Mouse (Mus musculus) frontal cortex, postnatal 36 days (tissue): Measurements from ENCODE around the gene Dcn.

Source experiments
- DNase-seq, 2 experiments: peaks; one replicate each; pipeline ENCODE4 v3.0.0; 2022; ENCODE audit warnings: low spot score in 2 of 2

Dcn gene

DNA sequence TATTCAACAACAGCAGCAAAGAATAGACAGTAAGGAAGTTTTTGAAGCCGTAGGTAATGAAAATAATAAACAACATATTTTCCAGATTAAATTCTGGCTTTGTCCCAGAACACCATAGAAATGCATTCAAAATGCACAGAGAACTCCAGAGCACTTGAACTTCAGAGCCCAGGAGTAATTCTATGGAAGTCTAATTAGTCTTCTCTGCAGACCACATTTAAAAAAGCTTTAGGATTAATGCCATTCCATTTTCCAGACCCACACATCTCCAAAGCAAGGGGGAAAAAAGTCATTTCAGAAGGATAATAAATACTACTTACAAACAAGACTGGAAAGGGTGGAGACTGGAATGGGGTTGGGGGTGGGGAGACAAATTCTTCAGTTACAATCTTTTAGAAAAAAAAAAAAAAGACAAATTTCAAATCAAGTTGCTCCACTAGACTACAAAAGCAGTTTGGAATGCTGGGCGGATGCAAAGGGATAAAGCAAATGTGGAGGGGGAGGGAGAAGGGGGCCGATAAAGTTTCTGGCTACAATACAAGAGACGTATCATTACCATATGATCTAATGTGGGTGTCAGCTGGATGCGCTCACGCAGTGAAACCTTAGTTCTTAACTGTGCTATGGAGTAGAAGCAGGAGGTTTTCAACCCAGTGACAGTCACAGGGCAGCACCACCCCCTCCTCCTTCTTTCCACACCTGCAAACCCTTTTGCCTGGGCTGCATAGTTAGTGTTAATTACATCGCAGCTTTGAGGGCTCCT is at the start of gene Dcn:
Dcn (plus strand) TSS at position 606 of the 763 bp plus-strand sequence.
- no peak for DNase-seq

DNA sequence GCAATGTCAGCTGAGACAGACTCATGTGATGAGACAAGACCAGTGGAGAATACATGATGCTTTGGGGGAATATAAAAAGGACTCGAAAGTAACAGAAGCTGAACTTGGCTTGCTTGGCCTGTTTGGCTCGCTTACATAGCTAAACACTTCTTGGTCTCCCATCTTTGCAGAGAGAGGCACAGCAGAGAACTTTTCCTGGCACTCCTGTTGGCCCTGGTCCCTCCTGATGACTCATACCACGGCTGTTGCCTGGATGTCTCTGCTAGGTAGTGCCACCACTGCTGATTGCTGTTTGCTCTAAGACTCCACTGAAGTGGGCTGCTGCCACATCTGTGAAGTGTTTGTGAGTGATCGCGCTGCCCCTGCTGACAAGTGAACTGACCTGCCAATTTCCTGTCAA is 42.7 kb upstream of the Dcn start:
- DNase-seq: peak; percentile 49 to 60

DNA sequence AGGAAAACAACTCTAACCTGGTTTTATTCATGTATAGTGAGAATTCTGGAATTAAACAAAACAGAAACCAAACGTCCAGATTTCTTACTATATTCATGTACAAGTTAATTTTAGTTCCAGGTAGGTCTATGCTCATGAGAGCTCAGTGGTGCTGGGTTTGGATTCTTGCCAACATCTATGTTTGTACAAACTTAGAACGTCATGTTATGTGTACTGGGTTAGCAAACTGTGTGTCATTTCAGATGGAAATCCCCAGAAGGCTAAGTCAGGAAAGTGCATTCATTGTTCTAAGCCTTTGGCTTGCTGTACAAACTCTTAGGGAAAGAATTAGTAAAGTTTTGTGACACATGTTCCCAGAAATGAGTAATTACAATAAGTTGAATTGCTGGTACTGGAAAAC is 37.1 kb upstream of the Dcn start:
- no peak for DNase-seq

DNA sequence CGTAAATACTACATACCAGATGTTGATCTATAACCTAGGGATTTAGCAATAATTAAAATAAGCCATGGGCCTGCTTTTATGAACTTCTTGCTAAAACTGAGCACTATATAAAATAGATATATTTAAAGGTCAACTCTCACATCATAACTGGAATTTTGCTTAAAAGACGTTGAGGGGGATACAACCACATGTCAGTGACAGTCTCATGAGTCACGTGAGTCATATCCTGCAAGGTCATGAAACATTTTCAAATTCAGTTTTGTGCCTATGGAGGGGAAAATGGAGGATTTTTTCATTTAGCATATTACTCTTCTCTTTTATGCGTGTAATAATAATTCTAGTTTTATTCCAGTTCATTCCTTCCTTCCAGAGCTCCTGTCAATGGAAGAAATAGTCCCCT is 32.9 kb upstream of the Dcn start:
- no peak for DNase-seq

DNA sequence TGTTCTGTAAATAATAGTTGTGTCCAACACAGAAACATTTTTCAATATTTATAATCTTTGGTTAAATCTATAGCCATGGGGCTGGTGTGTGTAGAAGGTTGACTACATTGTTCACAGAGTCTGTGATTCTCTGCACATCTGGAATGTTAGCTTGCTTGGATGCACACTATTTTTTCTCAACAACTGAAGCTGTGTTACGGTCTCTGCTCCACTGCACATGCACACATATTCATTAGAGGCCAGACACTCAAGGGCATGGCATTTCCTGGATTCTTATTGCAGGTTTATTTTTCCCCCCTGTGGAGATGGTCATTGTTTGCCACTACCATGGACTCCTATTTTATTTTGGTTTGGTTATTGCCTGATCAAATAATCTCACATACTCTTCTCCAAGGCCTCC is 26.5 kb upstream of the Dcn start:
- no peak for DNase-seq

DNA sequence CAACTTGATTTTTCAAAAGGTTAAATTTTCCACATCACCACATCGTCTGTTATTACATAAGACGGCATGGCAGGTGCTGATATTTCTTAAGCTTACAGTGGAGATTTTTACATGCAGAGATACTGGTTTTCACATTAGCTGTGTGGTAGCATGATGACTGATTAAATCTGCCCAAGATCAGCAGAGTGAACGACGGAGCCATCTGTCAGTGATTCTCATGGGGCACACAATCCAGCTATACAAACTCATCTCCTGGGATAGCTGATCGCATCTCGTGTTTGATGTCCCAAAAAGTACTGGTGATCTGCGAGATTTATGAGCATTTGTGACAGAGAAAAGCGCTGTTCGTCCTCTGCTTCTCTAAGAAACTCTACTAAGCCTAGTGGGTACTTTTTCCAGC is 25.9 kb upstream of the Dcn start:
- no peak for DNase-seq

DNA sequence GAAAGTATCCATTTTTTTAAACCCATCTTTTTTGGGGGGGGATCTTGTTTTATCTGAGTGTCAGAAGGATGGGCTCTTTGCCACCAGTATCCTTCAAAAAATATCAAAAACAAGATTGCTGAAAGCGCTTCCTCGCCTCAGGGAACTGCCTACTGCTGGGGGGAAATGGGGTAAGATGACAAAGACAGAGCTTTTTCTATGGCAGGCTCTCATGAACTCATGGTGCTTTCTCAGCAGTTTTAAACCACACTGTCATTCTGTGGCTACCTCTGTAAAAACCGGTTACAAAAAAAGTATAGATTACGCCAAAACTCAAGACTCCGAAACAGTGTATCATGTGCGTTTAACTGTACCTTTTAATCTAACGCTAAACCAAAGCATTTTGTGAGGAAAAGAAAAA is 22.4 kb upstream of the Dcn start:
- no peak for DNase-seq

DNA sequence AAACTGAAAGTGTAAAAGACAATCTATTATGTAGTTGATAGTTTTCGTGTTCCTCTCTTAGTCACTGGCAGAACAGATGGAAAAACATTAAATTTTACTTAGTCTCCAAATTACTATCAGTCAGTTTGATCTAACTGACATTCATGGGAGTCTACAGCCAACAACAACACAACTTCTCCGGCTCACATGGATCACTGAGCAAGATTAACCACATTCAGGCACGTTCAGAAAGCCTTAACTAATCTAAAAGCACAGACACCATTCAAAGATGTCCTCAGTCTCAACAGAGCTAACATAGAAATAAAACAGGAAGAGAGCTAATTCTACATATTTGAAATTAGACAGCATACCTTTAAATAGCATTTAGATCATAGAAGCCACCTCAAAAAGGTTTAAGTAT is 12.6 kb upstream of the Dcn start:
- no peak for DNase-seq

DNA sequence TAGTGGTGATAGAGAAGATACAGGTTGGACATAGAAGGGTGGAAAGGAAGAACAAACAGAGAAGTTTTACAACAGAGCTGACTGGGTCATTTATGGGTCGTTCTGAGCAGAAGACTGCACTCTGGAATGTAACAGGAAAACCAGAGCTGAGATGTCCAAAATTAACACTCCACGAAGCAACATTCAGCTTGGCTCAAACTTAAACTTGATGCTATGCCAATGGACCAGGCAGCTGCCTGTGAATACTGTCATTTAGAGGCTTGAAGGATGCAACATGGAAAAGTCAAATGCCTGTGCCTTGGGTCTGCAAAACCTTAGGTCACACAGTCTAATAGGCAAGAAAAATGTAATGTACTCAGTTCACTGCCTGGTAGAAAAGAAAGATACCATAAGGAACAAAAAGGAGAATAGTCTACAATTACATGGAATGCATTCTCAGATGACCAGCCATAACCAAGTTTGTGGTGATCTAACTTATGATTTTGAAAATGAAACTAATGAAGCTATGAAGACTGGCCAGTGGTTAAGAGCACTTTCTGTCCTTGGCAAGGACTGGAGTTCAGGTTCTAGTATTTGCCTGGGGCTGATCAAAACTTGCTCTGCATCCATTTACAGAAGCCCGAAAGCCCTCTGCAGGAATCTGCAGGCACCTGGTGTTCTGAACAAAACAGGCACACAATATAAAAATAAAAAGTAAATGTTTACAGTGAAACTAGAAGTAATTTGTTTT is 9.8 kb upstream of the Dcn start:
- DNase-seq: no peak

DNA sequence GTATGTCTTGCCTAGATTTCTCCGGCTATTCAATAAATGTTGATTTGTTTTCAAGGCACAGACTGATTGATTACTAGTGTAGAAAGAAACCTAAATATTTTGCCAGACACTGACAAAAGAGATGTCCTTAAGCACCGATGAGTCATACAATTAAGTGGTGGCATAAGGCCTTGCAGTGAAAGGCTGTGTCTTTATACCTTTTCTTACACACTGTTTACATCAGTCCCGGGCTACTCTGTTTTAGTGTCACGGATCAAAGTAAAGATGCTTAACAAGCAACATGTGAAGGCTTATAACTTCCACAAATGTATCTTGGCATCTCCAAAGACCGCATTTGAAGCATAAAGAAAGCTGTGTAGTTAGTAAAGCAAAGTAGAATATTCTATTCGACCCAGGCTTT is 3.9 kb upstream of the Dcn start:
- no peak for DNase-seq

DNA sequence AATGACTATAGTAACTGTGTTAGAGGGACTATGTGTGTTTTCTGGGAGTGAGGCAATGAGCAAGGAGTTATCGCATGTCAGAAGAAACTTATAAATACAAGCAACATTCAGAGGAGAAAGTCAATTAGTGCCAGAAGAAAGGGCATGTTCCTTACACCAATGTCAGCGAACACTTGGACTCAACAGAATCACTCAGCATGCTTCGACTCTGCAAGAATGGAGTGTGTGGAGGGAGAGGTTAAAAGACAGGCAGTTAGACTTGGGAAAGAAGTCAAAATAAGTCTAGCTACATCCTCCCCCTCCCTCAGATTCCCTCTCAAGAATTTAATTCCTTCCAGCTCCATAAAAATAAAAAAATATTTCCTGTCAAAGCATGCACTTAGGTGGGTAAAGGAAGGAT is 1.1 kb upstream of the Dcn start:
- DNase-seq: no peak

DNA sequence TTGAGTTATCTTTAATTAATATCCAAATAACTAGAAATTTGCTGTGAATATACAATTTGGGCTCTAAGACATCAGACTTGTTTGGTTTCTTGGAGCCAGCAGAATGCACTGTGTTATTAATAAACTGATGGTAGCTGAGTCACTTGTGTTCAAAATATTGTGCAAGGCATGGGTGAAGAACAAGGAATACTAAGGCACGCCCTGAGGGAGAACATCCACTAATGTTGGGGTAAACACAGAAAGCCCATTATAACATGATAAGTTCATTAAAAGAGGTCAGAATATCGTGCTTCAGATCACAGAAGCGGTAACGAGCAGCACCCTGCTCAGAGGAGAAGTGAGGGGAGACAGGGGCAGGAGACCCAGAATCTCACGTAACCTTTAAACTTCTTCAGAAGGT is 2.7 kb downstream of the Dcn start:
- no peak for DNase-seq

DNA sequence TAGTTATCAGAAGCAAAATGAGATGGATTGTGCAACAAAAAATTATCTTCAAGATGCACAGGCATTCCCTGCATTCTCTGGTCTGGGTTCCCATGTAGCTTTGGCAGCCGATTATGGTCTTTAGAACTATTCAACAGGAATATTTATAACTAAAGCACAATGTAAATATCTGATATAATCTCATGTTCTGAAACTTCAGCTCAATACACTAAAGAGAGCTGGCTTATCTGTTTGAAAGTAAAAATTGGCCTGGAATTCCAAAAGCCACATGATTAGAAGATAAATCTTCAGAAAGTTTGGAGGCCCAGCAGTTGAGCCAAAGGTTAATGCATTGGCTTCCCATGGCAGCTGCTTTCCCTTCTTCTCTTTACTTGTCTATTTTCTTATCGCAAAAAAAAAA is 4.6 kb downstream of the Dcn start:
- DNase-seq: no peak

DNA sequence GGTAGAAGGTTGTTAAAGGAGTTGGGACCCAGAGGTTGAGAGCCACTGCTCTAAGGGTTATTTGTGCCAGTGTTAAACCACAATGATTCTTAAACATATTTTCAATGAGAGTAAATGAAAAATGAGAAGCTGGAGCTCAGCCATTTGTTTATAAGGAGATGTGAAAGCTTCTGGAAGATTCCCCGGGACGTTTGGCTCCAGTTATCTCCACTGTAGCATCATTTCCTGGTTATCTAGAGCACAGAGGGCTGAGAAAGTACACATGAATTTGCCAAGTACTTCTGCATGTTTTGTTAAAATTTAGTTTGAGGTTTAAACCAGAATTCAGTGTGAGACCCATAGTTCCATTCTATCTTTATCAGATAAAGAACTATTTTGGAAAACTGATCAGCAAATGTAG is 5.7 kb downstream of the Dcn start:
- no peak for DNase-seq

DNA sequence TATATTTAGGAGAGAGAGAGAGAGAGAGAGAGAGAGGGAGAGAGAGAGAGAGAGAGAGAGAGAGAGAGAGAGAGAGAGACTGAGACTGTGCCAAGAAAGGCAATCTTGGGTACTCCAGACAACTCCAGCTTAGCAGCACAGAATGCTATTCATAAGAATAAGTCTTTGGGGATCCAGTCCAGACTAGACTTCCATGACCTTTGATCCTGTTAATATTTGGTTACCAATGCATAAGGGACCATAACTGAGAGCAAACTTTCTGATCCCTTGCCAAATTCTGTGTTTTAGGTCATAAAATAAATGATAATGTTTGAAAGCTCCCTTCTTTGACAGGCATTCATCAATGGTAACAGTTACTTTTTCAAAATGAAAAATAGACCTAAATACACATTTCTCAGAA is 6.7 kb downstream of the Dcn start:
- no peak for DNase-seq

DNA sequence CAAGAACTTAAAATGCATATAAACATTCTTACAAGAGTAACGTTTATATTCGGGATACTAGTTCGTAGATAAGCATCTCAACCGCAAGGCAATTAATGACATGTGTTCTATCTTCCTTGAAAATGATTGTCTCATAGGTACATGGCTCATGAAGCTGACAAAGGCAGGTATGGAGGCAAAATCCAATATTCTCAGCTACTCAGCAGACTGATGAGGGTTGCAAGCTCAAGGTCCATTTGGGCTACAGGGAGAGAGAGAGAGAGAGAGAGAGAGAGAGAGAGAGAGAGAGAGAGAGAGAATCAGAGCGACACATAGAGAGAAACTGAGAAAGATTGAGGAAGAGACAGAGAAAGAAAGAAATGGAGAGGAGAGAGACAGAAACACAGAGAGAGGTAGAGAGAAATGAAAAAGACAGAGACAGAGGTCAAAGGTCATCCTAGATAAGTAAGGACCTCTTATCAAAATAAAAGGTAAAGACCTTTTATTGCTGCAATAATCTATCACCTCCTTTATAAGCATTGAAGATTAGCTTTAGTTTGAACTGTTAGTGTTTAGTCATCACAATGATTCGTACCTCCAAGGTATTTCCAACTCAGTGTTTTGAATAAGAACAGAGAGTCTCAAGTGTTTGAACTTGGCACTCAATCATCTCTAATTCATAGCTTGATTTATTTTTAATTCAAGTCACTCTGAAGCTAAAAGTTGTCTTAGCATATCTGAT is 8.0 kb downstream of the Dcn start:
- no peak for DNase-seq

DNA sequence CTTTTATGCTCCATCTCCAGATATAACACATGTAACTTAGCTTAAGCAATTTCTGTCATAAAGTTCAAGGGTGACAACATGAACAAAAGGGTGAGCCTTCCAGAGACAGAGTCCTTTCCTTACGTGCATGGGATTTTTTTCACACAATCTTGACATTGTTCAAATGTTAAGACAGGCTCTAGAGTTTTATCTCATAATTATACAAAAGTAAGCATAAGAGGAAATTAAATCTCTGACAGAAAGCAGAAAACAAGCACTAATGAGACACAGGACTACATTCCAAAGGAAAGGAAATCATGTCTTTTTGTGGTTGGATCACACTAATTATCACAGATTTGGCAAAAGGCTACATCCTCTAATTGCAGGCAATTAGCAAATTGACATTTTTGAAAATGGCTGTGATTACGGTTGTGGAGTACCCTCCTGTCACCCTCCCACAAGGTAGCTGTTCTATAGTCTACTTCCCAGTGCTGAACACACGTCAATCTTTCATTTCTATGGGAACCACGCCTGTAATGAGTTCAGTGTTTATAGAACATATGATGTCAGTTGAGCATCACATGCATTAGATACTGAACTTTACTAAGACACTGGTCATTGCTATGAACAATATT is 13.1 kb downstream of the Dcn start:
- no peak for DNase-seq

DNA sequence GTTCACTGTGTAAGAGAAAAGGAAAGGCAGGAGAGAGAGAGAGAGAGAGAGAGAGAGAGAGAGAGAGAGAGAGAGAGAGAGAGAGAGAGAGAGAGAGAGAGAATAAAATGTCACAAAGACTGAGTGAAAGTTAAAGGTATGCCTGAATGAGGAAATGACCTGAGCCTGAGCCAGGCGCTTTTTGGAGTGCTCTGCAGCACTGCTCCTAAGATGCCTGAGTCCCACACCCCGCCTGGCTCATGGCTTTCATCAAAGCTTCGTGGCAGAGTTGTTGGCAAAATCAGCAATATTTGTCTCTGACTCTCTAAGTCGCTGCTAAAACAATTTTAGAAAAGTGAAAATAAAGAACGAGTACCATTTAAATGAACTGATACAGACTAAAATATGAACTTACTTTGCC is 18.2 kb downstream of the Dcn start:
- no peak for DNase-seq

DNA sequence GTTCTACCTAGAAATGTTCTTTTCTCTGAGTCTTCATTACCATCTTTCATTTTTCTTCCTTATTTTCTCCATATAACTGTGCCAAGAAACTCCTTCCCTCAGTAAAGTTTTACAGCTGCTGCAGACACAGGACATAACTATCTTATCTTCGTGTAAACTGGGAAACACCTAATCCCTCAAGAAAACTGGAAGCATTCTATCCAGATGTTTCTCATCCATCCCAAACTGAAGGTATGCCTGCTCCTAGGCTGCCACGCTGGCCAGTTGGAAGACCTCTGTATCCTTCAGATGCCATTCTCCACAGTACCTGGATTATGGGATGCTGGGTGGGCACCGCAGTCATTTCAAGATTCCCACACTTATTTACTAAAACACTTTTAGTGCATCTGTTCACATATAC is 44.0 kb downstream of the Dcn start:
- DNase-seq: no peak

DNA sequence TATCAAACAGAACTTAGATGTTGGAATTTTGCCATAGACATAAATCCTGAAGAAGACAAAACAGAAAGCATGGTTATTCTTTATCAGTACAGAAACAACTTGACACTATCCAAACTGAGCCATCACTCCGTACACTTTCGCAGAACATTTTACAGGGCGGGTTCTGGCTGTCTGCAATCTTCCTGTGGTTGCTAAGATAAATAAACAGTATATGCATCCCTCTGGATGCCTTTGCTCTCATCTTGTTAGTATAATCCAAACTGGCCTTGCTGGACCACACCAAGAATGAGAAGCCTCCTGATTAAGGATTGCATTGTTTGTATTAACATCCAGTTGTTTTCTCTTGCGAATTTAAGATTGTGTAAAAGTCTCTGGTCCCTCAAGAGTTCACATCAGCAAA is 56.3 kb downstream of the Dcn start:
- no peak for DNase-seq

DNA sequence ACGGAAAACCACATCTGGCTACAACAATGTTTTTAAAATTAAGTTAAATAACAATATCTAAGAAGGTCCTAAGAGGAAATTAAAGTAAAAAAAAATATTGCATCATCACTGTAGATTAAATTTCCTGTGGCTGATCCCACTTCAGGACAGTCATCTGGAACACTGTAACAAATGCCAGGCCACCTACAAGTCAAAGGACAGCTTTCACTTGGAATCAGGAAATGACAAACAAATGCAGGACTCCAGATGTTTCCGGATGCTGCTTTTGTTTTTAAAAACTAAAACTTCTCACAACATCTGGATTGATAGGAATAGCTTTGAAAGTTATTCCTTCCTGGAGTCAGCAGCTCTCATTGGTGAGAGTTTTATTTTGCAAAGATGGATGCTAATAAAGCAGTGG is 57.5 kb downstream of the Dcn start:
- no peak for DNase-seq

DNA sequence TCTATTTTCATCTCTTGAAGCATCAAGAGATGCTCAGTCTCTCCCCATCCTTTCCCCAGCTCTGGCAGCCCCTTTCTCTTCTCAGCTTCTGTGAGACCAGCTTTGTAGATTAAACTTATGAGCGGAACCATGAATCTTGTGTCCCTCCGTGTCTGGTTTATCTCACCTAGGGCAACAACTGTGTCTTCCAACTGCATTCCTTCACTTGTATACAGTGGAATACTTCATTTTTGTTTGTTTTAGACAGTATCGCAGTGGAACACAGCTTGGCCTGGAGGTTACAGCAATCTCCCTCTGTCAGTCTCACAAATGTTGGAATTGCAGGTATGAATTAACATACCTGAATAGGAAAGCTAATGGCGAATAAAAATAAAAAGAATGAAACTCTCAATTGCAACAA is 58.8 kb downstream of the Dcn start:
- no peak for DNase-seq

DNA sequence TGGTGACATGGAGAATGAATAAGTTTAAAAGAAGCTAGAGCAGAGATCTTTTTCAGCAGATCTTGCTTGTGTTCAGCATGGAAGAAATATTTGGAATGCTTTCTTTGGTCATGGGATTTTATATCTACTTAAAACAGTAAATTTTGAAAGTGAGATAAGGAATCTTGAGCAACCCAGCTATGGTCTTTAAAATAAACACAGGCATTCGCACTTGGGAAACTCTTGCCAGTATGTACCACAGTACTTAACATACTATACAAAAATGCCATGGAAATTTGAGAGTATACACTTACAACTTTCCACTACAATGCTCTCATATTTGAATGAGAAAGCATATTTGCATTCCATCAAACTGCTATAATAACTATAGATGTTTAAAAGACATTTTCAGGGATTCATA is 68.3 kb downstream of the Dcn start:
- no peak for DNase-seq
